Mouse (Mus musculus): ENCODE data around the gene Tsks. TPM values are rescaled to one million over a fixed set of nuclear protein-coding genes. Genes with fewer than 3 reads are reported as not detected.

Tsks gene
- total RNA-seq (2022): not detected

DNA sequence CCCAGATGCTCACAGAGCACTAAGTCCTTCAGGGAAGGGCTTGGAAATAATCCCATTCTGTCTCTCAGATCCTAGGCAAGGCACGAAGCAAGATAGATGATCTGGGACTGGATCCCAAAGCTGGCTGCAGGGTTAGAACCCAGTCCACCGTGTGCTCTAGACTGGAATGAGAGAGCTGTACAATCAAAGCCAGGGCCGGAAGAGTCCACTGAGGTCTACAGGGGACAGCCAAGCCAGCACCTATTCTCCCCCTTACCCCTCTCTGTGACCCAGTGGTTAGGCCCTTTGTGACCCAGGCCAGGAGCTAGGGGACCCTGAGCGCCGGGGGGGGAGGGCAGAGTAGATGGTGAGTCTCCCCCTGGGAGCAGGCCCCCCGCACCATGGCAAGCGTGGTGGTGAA is at the start of gene Tsks:
Gene Tsks, plus strand, starts transcription at position 301 of the 400 bp plus-strand sequence.
- no peak for DNase-seq

GRCm38 (mm10) chr7:44894175-44894574 is 48.8 kb upstream of the Tsks start:
- DNase-seq: no peak

DNA sequence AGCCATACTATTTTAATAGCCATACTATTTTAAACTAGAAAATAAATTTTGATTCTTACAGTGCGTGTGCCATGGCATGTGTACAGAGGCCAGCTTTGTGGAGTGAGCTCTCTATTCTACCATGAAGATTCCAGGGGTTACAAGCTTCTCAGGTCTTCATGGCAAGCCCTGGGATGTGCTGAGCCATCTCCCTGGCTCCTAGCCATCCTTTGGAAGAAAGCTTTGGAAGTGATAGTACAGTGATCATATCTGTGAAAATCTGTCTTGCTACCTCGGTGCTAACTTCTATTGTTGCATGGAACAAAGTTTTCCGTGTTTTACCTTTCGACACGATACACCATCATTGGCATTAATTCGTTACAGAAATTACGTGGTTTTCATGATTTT is 47.8 kb upstream of the Tsks start:
- no peak for DNase-seq

- peak; percentile 90 for DNase-seq
Measured at GRCm38 (mm10) chr7:44895593-44896434, 47.2 kb upstream of the Tsks start, which contains the start of gene Fuz. Fuz (plus strand) TSS chr7:44896079.

- DNase-seq: no peak
Measured at GRCm38 (mm10) chr7:44896499-44896898, 46.5 kb upstream of the Tsks start.

GRCm38 (mm10) chr7:44898607-44899006 is 44.4 kb upstream of the Tsks start:
- no peak for DNase-seq

DNA sequence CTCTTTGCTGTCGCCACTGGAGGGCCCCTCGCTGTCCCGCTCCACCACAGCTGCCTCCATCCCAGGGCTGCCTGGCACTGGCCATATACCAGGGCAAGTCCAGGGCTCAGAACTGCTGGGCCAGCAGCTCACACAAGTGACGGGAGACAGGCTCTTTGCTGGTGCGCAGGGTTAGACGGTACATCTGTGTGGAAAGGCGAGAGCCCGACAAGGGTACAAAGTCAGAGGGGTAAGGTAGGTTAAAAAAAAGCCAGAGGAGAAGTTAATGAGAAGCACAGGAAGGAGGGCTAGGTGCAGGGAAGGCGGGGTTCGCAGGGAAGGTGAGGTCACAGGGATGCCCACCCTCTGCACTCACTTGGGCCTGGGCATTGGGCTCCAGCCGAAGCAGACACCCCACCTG is 42.4 kb upstream of the Tsks start:
- no peak for DNase-seq

DNA sequence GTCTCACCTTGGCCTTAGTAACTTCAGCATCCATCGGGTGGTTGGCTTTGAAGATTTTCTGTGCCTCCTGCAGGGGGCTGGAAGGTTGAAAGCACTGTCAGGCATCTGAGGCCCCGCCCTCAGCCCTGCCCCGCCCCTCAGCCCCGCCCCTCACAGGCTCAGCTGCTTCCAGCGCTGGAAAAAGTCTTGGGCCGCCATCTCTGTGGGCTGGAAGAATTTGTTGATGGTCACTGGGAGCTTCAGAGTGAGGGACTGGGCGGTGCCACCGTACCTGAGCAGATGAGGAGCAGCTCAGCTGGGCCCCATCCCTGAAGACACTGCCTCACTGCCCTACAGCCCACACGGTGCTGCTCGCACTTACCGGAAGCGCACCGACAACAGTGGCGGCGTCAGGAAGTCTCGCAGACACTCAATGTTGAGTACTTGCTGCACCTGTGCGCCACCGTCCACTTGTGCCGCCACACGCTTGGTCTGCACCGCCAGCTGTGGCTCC is 41.7 kb upstream of the Tsks start:
- no peak for DNase-seq

- no peak for DNase-seq
Measured at GRCm38 (mm10) chr7:44905430-44905829, 37.6 kb upstream of the Tsks start.

GRCm38 (mm10) chr7:44908706-44909476 is 34.1 kb upstream of the Tsks start:
- peak; percentile 83 for DNase-seq

- DNase-seq: no peak
Measured at GRCm38 (mm10) chr7:44914396-44914795, 28.6 kb upstream of the Tsks start.

DNA sequence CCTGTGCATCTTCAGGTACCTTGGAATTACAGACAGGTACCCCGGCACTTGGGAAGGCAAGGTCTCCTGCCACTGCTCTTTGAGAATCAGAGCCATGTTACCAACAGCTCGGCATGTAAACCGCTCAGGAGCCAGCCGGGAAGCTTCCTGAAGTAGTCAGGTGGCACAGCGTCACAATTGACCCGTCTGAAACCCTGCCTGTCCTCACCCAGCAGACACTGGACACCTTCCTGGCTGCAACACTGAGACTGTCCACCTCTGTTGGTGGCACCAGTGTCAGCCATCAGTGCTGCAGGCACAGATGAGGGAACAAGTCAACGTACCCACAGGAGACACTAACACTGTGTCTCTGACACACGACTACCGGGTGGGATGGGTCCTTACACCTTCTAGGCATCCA is 27.7 kb upstream of the Tsks start:
- DNase-seq: no peak

DNA sequence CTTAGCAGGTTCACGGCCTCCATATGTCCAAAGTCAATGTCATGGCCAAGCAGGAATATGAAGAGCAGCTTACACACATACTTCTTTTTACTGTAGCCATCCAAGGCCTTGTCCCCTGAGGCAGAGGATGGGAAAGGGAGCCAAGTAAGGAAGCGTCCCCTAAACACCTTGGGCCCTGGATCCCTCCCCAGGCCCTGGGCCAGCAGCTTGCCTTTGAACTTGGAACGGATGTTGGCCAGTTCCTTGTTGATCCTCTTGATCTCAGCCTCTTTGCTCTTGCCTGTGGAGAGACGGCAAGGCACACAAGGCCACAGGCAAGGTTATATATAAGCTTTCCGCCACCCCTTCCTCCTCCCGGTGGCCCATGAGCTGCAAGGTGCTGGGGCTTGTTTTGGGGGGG is 26.8 kb upstream of the Tsks start:
- DNase-seq: no peak

DNA sequence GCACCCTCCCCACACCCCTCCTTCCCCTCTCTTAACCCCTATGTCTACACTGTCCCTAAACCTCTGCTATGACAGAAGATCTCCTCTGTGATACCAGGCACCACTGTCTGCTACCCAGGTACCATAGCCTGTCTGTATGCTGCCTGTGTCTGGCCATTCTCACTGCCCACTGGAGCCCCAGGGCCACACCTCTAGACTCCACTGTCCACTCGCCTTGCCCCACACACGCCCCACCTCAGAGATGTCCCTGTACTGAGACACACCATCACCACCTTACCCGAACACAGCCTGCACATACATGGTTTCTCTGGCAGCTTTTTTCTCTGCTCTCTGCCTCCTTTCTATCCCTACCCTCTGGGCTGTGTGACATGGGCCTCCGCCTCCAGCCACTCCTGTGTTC is 26.1 kb upstream of the Tsks start:
- no peak for DNase-seq

- DNase-seq: no peak
Measured at GRCm38 (mm10) chr7:44918219-44918618, 24.8 kb upstream of the Tsks start.

DNA sequence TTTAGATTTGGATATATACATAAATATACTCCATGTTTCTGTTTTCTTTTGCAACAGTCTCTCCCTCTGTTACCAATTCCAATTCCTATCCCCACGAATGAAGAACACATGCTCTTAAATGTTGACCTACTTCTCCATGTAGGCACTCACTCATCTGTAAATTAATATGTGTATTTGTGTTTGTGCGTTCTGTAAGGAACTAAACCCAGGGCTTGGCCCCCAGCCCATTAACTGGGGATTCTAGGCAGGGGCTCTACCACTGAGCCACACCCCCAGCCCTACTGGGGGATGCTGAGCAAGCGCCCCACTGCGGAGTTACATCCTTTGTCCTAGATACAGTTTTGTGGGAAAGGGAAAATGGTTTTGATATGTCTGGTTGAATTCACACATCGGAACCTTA is 23.9 kb upstream of the Tsks start:
- DNase-seq: no peak

DNA sequence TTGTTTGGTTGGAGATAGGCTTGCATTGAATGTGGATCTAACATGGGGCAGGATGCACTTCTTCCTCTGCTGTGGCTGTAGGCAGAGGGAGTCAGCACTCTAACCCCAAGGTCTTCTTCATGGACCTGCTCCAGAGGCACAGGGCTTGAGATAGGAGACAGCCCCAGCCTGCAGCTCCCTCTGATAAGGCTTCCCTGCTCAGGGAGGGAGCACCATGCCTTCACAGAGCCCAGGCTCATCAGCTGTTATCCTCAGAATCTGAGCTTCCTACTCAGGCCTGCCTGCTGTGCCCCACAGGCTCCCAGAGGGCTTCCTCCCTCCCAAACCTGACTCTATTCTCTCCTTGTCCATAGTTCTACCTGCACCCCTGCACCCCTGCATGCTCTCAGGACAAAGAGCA is 20.5 kb upstream of the Tsks start:
- DNase-seq: no peak

- DNase-seq: no peak
Measured at GRCm38 (mm10) chr7:44925468-44925867, 17.5 kb upstream of the Tsks start.

- DNase-seq: no peak
Measured at GRCm38 (mm10) chr7:44928570-44928969, 14.4 kb upstream of the Tsks start.

- peak; percentile 100 for DNase-seq
Measured at GRCm38 (mm10) chr7:44929204-44930151, 13.5 kb upstream of the Tsks start, which contains the start of gene Ap2a1. Ap2a1 (minus strand) TSS chr7:44929496.

DNA sequence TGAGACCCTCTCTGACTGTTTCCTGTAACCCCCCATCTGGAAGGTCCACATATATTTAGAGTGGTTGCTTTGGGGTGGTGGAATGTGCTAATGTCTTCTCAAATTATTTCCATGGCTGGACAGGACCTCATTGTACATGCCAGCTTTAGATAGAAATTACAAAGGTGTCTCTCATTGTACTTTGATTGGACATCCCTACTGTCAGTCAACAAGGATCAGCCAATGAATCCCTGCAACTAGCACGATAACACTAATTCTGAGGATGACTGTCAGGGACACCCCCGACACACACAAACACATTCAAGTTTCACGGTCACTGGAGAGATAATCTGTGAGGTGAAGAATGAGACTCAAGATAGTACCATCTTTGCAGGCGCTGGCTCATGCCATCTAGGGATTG is 4.3 kb upstream of the Tsks start:
- DNase-seq: no peak

DNA sequence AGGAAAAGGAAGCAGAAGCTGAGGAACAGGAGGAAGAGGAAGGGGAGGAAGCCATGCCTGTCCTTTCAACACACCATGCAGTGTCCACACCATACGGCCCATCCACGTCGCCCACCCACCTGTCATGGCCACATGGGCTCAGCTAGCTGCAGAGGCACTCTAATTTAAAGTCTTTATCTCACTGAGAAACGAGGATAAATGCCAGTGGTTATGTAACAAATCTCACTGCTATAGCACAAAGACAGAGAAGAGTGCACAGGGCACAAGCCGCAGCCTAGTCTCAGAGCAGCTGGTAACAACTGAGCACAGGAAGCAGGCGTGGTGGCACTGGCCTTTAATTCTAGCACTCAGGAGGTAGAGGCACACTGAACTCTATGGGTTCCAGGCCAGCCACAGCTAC is 6.9 kb downstream of the Tsks start:
- DNase-seq: no peak

Data from adrenal gland, adult 8-10 months (tissue).